Mouse (Mus musculus): Measurements from ENCODE around the gene Spic.

Gene Spic

DNA sequence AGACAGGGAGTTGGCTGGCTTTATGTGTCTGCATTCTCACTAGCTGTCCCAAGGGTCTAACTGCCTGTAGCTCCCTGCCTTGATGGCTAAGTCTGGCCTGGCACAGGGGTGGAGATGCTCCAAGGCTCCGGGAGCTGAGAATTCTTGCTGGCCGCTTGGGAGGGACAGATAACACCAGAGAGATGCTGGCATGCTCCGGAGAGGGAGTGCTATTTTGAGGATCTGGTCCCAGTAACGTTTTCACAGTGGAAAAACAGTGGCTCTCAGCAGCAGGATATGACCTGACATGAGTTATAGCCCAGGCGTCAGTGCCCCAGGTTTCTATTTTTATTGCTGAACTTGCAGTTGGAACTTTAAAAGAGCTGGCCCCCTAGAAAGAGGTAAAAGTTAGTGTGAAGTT lies 39.4 kb downstream of the Spic start:
- no peak for DNase-seq (ENCODE audit: low spot score in 2 of 2)

DNA sequence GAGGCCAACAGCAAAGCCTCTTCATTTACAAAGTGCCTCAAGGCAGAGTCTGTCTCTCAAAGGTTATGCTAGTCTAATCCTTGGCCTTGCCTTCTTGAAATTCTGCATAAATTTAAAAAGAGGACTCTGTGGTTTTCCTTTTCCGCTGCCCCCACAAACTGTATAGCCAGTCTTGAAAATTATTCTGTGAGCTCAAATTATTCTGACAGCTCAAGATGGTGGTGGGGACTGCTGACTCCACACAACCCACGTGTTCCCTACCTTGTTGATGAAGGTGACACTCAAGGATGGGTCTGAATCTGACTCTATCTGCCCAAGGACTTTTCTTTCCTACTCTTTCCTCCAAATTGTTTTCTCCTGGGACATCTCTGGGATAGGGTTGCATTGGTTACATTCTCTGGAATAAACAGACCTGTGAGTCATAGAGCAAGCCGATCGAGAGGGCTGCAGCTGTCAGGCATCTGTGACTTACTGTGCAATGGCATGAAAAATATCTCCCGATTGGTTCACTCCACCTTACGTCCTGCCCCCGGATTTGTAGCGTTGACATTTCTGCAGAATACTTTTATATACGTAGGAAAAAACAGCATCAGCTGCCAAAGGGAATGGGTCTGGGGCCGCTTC lies 53.4 kb downstream of the Spic start:
- no peak for DNase-seq (ENCODE audit: low spot score in 2 of 2)

- no peak for DNase-seq (ENCODE audit: low spot score in 2 of 2)
Measured at GRCm38 (mm10) chr10:88630663-88631329, 54.0 kb downstream of the Spic start.

- DNase-seq (ENCODE audit: low spot score in 2 of 2), result peak in 1 of 2 experiments; percentile 41
Measured at GRCm38 (mm10) chr10:88627052-88627451, 57.8 kb downstream of the Spic start.

DNA sequence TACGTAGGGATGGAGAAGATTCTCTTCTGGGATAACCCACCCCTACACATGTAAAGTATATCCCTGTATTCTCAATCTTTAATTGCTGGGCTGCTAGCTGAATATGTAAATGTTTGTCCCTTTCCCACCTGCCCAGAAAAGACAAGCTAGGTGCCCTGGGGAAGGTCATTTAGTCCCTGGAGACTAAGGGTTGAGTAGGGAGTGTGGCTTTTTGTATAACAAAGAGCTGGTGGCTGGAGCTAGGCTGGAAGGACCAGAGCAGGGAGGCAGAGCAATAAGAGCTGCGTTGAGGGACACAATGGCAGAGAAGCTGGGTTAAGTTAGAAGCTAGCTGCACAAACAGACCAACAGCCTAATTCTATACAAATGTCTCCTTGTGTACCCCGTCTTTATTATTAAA lies 58.6 kb downstream of the Spic start:
- DNase-seq (ENCODE audit: low spot score in 2 of 2), result no peak
